Mouse (Mus musculus) gastrocnemius, adult 8-10 months (tissue): ENCODE measurements around the gene P2rx4. TPM values are rescaled to one million over a fixed set of nuclear protein-coding genes. Genes with fewer than 3 reads are reported as not detected.

Experiments
- DNase-seq, 2 experiments: peaks; one replicate each; pipeline ENCODE4 v3.0.0; 2022; ENCODE audit warnings: low spot score in 2 of 2
- total RNA-seq, 4 experiments: library from RNA; stranded (reverse); gene quantifications; 2 replicates each; pipeline ENCODE4 v1.2.4; 2022

The P2rx4 gene
- total RNA-seq, 4 experiments from 2014 or later, result 2.0 to 3.5 (median 2.9) TPM

DNA sequence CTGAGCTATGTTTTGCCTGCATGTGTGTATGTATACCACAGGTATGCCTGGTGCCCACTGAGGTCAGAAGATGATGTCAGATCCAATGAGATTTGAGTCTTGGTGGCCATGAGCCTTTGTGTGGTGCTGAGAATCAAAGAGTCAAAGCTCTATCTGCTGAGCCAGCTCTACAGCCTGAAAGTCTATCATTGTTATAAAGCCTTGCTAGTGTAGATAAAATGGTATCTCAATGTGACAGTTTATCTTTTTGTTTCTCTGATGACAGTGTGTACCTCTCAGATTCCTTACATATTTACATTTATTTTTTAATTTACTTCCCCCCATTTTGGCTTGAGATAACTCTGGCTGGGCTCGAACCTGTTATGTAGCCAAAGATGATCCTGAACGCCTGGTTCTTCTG, 3.8 kb upstream of the P2rx4 start:
- DNase-seq, result no peak

DNA sequence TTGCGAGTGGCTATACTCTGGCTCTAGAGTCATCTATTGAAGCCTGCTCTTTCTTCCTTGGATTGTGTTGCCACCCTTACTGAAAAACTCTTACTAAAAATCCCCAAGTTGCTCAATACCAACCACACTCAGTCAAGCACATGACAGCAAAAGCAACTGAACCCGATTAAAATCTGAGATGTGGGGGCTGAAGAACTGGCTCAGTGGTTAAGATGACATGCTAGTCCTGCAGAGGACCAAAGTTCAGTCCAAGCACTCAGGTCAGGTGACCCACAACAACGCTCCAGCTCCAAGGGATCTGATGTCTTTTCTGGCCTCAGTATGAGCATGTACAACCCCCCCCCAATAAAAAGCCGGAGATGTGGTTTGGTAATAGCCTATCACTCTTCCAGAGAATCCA, 2.8 kb upstream of the P2rx4 start:
- no peak for DNase-seq

DNA sequence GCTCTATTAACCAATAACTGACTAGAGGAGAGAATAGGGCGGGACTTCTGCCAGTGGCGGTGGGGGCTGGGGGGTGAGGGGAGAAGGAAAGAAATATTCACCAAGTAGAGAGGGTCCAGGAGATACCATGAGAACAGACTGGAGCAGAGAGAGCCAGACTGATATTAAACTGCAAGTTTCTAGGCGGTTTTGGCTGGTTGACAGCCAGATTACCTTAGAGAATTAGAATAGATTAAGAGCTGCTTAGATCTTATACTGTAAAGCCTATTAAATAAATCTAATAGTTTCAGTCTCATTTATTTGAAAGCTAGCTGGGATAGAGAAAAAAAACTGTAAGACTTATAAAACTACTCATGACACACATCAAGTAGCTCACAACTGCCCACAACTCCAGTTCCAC, 2.2 kb upstream of the P2rx4 start:
- no peak for DNase-seq

DNA sequence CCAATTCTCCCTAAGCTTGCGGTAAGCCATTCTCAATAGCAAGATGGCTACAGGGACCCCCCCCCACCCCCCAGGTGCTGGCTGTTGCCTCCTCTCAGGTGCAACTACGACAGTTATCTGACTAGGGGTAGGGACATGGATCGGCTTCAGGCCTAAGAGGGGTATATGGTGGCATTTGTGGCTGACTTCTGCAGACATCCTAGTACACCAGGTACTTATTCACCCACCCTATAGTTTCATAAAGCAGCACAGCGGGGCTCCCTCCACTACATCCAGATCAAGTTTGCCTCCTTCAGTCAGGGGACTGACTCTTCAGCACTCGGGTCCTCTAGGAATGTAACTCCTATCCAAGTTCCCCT, 448 bp upstream of the P2rx4 start:
- DNase-seq, result no peak

DNA sequence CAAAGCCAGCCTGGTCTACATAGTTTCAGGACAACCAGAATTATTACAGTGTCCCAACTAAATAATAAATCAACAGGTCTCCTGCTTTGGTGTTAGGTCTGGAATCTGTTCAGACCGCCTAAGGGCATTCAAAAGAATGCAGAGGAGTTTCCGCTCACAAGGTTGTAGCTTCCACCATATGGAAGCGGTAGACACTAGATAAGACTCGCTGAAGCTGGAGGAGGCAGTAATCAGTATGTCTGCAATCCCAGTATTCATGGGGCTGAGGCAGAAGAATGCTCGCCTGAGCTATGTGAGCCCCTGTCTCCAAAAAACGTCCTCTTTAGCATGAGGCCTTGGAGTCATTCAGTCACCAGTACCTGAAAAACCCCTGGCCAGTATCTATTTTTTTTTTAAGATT, 1.5 kb downstream of the P2rx4 start:
- no peak for DNase-seq

DNA sequence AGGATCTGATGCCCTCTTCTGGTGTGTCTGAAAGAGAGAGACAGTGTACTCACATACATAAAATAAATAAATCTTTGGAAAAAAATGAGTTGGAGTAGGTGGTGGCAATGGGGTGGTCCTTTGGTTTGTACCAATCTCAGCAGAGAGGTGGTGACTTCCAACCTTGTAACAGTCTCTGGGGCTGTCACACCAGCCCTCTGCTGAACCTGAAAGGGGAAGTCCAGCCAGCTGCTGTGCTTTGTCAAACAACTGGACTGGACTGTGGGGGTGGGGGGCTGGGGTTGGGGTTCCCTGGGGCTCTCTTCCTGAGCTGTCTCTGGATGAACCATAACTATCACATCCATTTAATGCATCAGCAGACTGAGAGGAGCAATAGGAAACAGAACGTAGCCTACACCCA, 8.4 kb downstream of the P2rx4 start:
- no peak for DNase-seq

DNA sequence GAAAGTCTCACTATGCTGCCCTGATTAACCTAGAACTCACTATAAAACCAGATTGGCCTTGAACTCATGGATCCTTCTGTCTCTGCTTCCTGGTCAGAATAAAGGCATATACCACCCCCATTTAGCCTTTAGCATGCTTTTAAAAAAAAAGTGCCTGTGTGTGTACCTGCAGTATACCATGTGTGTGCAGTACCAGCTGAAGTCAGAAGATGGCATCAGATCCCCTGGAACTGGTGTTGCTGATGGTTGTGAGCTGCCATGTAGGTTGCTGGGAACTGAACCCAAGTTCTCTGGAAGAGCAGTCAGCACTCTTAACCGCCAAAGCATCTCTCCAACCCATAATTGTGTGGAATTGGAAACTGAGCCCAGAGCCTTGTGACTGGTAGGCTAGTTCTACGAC, 9.4 kb downstream of the P2rx4 start:
- DNase-seq, result no peak

DNA sequence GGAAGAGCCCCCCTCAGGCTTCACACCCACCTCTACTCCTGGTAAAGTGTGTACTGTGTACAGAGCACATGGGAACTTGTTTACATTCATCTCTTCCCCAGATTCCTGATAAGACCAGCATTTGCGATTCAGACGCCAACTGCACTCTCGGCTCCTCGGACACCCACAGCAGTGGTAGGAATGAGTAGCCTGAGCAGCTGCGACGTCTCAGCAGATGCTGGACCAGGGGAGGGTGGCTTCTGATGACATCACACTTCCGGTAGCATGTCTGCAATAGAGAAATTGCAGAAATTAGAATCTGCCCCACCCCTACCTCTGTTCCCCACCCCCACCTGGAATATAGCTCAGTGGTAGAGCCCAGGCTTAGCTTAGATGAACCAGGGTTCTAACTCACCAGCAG, 11.1 kb downstream of the P2rx4 start:
- DNase-seq, result no peak

DNA sequence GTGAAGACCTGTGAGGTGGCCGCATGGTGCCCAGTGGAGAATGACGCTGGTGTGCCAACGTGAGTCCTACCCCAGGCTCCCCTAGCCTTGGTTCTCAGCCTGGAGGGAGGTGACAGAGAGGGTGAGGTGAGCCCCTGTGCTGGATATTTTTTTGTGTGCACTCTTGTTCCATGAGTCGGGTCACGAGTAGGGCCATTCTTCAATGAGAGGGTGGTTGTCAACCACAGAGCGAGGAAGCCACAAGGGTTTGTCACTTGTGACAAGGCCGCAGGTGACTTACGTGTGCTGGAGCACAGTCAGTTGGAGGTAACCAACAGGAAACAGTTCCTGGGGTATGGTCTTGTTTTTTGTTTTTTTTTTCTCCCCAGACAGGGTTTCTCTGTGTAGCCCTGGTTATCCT, 11.8 kb downstream of the P2rx4 start:
- DNase-seq, result no peak

DNA sequence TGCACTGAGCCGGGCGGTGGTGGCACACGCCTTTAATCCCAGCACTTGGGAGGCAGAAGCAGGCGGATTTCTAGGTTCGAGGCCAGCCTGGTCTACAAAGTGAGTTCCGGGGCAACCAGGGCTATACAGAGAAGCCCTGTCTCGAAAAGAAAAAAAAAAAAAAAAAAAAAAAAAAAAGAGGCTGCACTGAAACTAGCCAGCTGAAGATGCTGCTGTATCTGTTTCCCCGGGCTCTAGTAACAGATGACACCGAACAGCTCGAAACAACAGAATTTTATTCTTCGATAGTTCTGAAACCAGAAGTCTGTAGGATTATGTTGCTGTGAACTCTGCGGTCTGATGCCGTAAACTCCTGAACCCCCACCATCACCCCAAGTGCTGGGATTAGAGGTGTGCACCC, 18.1 kb downstream of the P2rx4 start:
- no peak for DNase-seq

DNA sequence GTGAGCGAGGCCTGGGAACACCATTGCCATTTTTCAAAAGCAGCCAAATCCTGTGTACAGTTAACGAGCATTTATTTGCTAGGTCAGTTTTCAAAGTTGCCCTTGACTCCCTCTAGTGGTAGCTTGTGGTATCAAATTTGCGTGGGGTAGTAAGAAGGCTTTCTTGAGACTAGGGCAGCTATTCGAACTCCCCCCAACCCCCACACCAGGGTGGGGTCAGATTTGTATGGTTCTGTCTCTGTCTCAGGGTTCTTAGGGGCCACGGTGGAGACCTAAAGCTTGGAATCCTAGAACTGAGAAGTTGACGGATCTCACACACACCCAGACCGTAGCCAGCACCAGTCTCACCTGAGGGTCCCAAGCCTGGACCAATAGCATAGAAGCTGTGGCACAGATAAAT, 18.7 kb downstream of the P2rx4 start:
- DNase-seq, result peak in 1 of 2 experiments; percentile 27

DNA sequence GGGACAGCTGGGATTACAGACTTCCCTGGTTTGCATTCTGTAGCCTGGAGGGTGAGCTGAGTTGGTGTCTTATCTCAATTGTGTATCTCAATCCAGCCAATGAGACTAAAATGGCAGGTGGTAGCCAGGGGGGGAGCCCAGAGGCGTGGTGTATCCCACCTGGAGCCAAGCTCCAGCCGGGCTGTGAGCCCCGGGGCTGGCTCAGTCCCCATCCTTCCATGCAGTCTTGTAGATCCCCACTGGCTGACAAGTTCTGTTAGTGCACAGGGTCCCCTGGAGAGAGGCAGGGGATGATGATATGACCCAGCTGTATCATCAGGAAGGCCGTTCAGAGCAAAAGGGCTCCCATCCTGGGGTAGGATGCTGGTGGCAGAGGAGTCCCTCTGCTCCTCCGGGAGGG, 19.3 kb downstream of the P2rx4 start:
- no peak for DNase-seq

DNA sequence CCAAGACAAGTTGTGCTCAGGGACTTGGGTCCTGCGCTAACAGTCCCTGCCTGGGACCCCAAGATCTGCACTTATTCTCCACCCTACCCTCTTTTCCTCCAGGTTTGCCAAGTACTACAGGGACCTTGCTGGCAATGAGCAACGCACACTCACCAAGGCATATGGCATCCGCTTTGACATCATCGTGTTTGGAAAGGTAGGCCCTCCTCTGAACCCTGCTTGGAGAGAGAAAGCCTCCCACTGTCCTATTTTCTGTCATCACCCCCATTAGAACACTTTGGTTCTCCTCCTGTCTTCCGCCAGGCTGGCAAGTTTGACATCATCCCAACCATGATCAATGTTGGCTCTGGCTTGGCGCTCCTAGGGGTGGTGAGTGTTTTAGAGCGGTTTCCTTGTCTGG, 19.8 kb downstream of the P2rx4 start:
- DNase-seq, result no peak

DNA sequence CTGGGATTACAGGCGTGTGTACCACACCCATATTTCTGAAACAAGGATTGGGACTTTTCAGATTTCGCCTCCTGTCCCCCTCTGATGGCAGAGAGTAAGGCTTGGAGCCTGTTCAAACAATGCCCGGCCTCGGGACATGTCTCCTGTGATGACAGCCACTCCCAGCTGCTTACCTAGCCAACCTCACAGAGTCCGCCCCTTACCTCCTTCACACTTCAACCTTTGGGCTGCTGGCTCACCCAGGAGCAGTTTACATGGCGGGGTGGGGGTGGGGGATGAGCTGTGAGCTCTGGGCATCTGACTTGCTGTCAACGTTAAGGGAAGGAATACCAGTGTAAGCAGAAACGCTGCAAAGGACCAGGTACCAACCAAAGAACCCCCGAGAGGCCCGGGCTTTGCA, 23.4 kb downstream of the P2rx4 start:
- DNase-seq, result no peak

DNA sequence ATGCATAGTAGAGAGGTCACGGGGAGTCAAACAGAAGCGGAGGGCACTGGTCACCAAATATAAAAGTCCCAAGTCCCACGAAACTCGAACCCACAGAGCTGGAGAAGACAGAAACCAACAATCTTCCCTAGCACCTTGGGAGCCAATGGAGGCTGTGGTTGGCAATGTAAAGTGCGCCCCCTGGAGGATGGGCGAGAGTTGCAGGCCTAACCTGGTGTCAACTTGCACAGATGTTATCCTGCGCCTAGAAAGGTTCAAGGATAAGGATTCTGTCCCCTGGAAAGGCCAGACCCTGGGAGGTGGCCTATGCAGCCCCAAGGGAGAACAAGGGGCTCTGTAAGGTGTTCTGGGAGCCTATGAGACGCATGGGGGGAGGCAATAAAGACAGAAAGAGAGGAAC, 24.0 kb downstream of the P2rx4 start:
- DNase-seq, result peak; percentile 54 to 62

DNA sequence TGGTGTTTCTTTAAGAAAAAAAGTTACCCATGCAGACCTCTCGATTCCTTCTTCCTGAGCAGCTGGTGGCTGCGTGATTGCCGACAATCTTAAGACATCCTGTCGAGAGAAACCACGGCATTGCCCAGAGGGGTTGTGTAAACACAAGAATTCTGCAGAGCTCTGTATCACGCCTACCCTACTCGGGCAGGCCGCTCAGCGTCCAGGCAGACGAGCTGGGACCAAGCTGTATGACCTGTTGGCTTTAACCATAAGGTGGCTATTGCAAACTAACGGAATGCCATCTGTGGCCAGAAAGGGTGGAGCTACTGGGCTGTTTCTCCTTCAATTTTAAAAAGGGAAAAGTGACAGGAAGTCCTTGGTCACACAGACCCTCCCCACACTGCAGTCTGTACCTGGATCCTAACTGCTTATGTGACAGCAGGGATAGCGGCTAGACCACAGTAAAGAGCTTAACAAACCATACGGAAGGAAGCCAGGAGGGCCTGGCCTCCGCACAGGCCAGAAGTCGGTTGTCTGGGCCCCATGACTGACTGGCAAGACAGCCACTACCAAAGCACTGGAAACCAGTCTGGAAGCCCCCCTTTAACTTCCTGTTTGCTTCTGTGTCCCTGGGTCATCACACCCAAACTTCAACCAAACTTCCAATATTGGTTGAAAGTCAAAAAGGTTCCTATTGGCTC, 24.8 kb downstream of the P2rx4 start:
- no peak for DNase-seq

DNA sequence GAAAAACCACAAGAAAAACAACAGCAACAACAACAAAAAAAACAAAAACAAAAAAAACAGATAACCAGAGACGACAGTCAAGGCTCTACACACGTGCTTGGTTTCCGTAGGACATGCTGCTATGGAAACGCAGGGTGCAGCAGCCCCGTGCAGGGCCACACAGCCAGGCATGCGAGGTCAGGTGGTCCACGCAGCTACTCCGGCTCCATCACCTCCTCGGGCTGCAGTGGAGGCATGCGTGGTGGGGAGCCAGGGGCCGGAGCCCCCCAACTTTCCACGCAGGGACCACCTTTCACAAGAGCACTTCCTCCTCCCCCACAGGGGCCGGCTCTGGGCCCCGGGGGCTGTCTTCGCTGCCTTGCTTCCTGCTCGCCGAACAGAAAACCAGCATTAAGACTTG, 26.5 kb downstream of the P2rx4 start:
- DNase-seq, result no peak

DNA sequence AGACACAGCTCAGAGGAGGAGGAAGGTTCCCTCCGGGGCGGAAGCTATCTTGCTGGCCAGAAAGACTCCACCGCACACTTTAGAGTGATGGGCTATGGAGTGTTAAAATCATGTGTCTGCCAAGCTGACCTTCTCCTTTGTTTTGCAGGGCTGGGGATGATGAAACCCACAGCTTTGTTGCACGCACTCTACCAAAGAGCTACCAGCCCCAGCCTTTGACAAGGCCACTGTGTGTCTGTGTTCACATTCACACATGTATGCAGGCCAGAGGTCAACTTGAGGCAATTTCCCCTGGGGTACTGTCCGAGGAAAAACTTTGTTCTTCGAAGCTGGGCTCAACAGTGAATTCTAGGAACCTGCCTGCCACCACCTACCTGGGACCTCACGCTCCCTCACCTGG, 28.5 kb downstream of the P2rx4 start:
- DNase-seq, result no peak

DNA sequence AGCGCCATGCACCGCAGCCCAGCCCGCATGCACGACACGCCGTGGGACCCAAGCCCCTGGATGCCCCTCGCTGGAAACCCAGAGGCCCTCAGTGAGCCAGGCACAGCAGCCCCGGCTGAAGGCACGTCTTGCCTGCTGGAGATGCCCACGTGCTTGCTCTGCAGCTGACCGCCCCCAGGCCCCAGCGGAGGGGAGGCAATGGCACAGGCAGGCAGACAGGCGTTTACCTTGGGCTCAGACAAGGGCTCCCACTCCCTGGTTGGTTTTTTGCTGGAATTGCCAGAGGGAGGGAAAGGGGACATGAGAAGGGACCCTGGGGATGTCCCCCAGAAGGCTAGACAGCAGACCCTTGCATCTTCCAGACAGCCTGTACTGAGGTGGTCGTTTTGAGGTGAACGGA, 29.4 kb downstream of the P2rx4 start:
- no peak for DNase-seq

DNA sequence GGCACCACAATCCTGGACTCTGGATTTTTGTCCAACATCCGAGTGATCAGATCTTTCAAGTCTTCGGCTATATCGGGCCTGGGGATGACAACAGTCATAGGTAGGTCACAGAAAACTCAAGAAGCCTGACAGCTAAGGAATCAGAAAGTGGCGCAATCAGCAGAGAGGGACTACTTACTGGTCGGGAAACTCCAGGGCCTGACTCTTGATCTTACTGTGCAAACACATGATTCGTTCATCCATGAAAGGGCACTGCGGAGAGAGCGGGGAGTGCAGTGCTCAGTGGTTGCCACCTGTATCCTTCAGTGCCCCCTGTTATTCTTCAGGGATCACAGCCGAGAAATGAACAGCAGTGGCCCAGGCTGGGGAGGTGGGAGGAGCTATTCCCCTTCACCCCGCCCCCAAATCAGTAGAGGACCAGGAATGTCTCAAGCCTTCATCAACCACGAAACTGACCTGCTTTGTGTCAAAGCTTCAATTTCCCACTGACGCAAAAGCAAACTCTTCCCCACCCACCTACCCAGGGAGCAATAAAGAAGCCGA, 36.6 kb downstream of the P2rx4 start:
- DNase-seq, result no peak

DNA sequence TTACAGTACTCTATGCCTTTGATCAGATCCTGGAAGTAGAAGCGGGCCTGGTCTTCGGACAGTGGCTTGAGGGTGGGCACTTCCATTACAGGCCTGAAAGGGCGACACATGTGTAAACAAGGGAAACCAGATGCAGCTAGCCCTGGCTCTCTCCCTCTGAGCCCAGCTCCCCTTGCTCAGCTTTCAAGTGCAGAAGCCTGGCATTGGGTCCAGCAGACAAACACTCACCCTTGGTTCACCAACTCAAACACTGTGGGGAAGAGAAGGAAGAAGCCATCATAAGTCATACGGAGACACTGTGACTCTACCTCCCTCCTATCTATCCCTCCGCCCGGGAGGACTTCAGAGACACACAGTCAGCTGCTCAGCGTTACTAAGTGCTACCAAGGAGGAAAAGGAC, 40.6 kb downstream of the P2rx4 start:
- no peak for DNase-seq

DNA sequence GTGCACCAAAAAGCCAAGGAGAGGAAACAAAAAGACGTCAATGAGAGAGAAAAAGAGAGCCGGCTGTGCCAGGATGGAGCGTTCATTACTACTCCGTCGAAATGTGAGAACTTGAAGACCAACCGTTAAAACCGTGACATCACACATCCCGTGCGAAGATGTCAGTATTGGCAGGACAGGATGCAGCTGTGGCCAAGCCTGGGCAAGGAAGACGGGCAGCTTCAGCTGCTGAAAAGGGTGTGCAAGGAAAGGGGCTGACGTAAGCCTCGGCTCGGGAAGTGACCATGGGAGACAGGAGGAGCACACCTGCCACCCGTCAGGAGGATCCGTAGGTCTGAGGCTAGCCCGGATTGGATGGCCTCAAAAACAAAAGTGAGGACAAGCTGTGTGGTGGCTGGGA, 47.1 kb downstream of the P2rx4 start:
- DNase-seq, result no peak

DNA sequence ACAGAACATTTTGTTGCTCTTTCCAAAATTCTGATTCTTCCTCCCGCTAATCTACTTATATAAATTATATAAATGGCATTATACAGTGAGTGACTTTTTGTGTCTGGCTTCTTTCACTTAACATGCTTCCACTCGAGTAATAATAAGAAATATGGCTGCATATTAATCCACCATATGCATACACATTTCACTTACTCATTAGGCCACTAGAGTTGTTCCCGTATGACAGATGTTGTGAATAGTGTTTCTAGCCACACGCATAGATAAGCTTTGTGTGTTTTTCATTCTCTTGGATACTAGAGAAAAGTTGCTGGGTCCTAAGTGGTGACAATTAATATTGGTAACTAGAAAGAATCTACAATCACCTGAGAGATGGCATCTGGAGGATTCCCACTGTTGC, 48.3 kb downstream of the P2rx4 start:
- no peak for DNase-seq

DNA sequence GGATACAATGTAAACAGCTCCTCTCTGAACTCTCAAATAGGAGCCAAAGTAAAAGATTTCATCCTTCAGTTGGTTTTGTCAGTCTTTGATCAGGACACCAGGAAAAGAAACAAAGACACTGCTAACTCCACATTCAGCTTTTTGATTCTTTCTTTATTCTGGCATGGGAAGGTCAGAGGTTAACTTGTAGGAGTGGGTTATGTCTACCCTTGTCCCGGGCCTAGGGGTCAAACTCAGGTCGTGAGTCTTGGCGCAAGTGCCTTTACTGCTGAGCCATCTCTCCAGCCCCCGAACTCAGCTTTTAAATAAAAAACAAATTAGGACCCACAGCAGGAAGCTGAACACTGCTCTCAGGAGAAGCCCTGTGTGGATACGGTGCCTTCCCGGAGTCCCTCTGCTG, 48.8 kb downstream of the P2rx4 start:
- no peak for DNase-seq
